Mouse (Mus musculus): ENCODE data around the gene Frmd4a. TPM values are rescaled to one million over a fixed set of nuclear protein-coding genes. Genes with fewer than 3 reads are reported as not detected.

Frmd4a gene
- polyA plus RNA-seq, 1 experiment from 2014 or later, result 39.5 TPM

GRCm38 (mm10) chr2:4473866-4474538 lies 456.5 kb downstream of the Frmd4a start:
- no peaks in the 10 kb centered on the region for H3K27me3 ChIP-seq
- no peak overlapping the region for H3K9ac ChIP-seq
- no peak for ATAC-seq (ENCODE audit: insufficient number of reproducible peaks, low FRiP score, low TSS enrichment, low read depth)
- no peaks in the 10 kb centered on the region for H3K9me3 ChIP-seq (replicated peaks)
- H3K4me2 ChIP-seq (replicated peaks), result no peak overlapping the region
- H3K27ac ChIP-seq (replicated peaks), result peak overlapping the region; percentile 65; the same call in 1 of the 2 replicates
- no peak overlapping the region for H3K4me3 ChIP-seq (replicated peaks)
- peaks cover 34% of the 10 kb centered on the region for H3K4me1 ChIP-seq
- H3K36me3 ChIP-seq, result no peaks in the 10 kb centered on the region
- WGBS, result 63% methylated on average over 8 of the region's 8 CpGs

GRCm38 (mm10) chr2:4474539-4474937 lies 457.0 kb downstream of the Frmd4a start:
- Histone ChIP-seq H3K9me3 (replicated peaks) (no peaks in the 10 kb centered on the region), H3K27ac (replicated peaks) (0 out of 2 replicates have a peak overlapping the region, but pooled peaks have one; percentile 65), H3K27me3 (no peaks in the 10 kb centered on the region), H3K4me1 (peaks cover 34% of the 10 kb centered on the region), H3K9ac (no peak overlapping the region), H3K4me2 (replicated peaks) (no peak overlapping the region), H3K4me3 (replicated peaks) (no peak overlapping the region), H3K36me3 (no peaks in the 10 kb centered on the region)
- ATAC-seq (ENCODE audit: insufficient number of reproducible peaks, low FRiP score, low TSS enrichment, low read depth), result peak; percentile 17; the same call in 1 of the 2 replicates

- no peak overlapping the region for H3K4me3 ChIP-seq (replicated peaks)
- H3K27ac ChIP-seq (replicated peaks), result no peak overlapping the region
- WGBS, result 62% methylated on average over 4 of the region's 4 CpGs
- no peaks in the 10 kb centered on the region for H3K36me3 ChIP-seq
- H3K27me3 ChIP-seq, result no peaks in the 10 kb centered on the region
- H3K9me3 ChIP-seq (replicated peaks), result no peaks in the 10 kb centered on the region
- H3K4me2 ChIP-seq (replicated peaks), result no peak overlapping the region
- no peak overlapping the region for H3K9ac ChIP-seq
- ATAC-seq (ENCODE audit: insufficient number of reproducible peaks, low FRiP score, low TSS enrichment, low read depth), result no peak
- peaks cover 34% of the 10 kb centered on the region for H3K4me1 ChIP-seq
Measured at GRCm38 (mm10) chr2:4475991-4476390, 458.5 kb downstream of the Frmd4a start.

- Histone ChIP-seq H3K4me1 (peaks cover 34% of the 10 kb centered on the region), H3K9ac (no peak overlapping the region), H3K4me3 (replicated peaks) (no peak overlapping the region), H3K27me3 (no peaks in the 10 kb centered on the region), H3K9me3 (replicated peaks) (no peaks in the 10 kb centered on the region), H3K36me3 (no peaks in the 10 kb centered on the region), H3K27ac (replicated peaks) (no peak overlapping the region), H3K4me2 (replicated peaks) (no peak overlapping the region)
- no peak for ATAC-seq (ENCODE audit: insufficient number of reproducible peaks, low FRiP score, low TSS enrichment, low read depth)
- 77% methylated on average over 5 of the region's 5 CpGs for WGBS
Measured at GRCm38 (mm10) chr2:4476608-4477007, 459.1 kb downstream of the Frmd4a start.

GRCm38 (mm10) chr2:4477311-4477710 lies 459.8 kb downstream of the Frmd4a start:
- Histone ChIP-seq H3K9me3 (replicated peaks) (no peaks in the 10 kb centered on the region), H3K27ac (replicated peaks) (no peak overlapping the region)
- WGBS, result 48% methylated on average over 5 of the region's 5 CpGs

GRCm38 (mm10) chr2:4480180-4480579 lies 462.7 kb downstream of the Frmd4a start:
- Histone ChIP-seq H3K9ac (no peak overlapping the region), H3K27me3 (no peaks in the 10 kb centered on the region), H3K36me3 (no peaks in the 10 kb centered on the region), H3K4me3 (replicated peaks) (no peak overlapping the region), H3K9me3 (replicated peaks) (no peaks in the 10 kb centered on the region), H3K4me1 (peaks cover 16% of the 10 kb centered on the region), H3K27ac (replicated peaks) (no peak overlapping the region), H3K4me2 (replicated peaks) (no peak overlapping the region)
- ATAC-seq (ENCODE audit: insufficient number of reproducible peaks, low FRiP score, low TSS enrichment, low read depth), result no peak
- 88% methylated on average over 5 of the region's 5 CpGs for WGBS

More at GRCm38 (mm10) chr2:4477311-4477710, 459.8 kb downstream of the Frmd4a start:
- no peak for ATAC-seq (ENCODE audit: insufficient number of reproducible peaks, low FRiP score, low TSS enrichment, low read depth)
- Histone ChIP-seq H3K4me1 (peaks cover 34% of the 10 kb centered on the region), H3K27me3 (no peaks in the 10 kb centered on the region), H3K4me2 (replicated peaks) (no peak overlapping the region), H3K36me3 (no peaks in the 10 kb centered on the region), H3K4me3 (replicated peaks) (no peak overlapping the region), H3K9ac (no peak overlapping the region)

- H3K9ac ChIP-seq, result no peak overlapping the region
- H3K4me2 ChIP-seq (replicated peaks), result no peak overlapping the region
- no peaks in the 10 kb centered on the region for H3K9me3 ChIP-seq (replicated peaks)
- H3K27me3 ChIP-seq, result no peaks in the 10 kb centered on the region
- ATAC-seq (ENCODE audit: insufficient number of reproducible peaks, low FRiP score, low TSS enrichment, low read depth), result no peak
- H3K27ac ChIP-seq (replicated peaks), result no peak overlapping the region
- H3K36me3 ChIP-seq, result no peaks in the 10 kb centered on the region
- peaks cover 16% of the 10 kb centered on the region for H3K4me1 ChIP-seq
- WGBS, result 60% methylated on average over 11 of the region's 11 CpGs
- H3K4me3 ChIP-seq (replicated peaks), result no peak overlapping the region
Measured at GRCm38 (mm10) chr2:4481154-4481553, 463.6 kb downstream of the Frmd4a start.

GRCm38 (mm10) chr2:4486185-4486584 lies 468.7 kb downstream of the Frmd4a start:
- Histone ChIP-seq H3K36me3 (no peaks in the 10 kb centered on the region), H3K4me2 (replicated peaks) (no peak overlapping the region), H3K9ac (no peak overlapping the region), H3K4me3 (replicated peaks) (no peak overlapping the region), H3K9me3 (replicated peaks) (no peaks in the 10 kb centered on the region), H3K27me3 (no peaks in the 10 kb centered on the region), H3K27ac (replicated peaks) (no peak overlapping the region), H3K4me1 (peaks cover 21% of the 10 kb centered on the region)
- 56% methylated on average over 5 of the region's 5 CpGs for whole genome bisulfite sequencing
- no peak for ATAC-seq (ENCODE audit: insufficient number of reproducible peaks, low FRiP score, low TSS enrichment, low read depth)

GRCm38 (mm10) chr2:4487280-4487679 lies 469.8 kb downstream of the Frmd4a start:
- H3K4me2 ChIP-seq (replicated peaks), result no peak overlapping the region
- no peak overlapping the region for H3K9ac ChIP-seq
- 81% methylated on average over 2 of the region's 2 CpGs for WGBS
- H3K9me3 ChIP-seq (replicated peaks), result no peaks in the 10 kb centered on the region
- H3K36me3 ChIP-seq, result no peaks in the 10 kb centered on the region
- H3K27ac ChIP-seq (replicated peaks), result no peak overlapping the region
- peaks cover 30% of the 10 kb centered on the region for H3K4me1 ChIP-seq
- no peak overlapping the region for H3K4me3 ChIP-seq (replicated peaks)
- no peaks in the 10 kb centered on the region for H3K27me3 ChIP-seq
- ATAC-seq (ENCODE audit: insufficient number of reproducible peaks, low FRiP score, low TSS enrichment, low read depth), result no peak

- Histone ChIP-seq H3K9ac (no peak overlapping the region), H3K36me3 (no peaks in the 10 kb centered on the region), H3K9me3 (replicated peaks) (no peaks in the 10 kb centered on the region), H3K4me3 (replicated peaks) (no peak overlapping the region), H3K27ac (replicated peaks) (no peak overlapping the region), H3K27me3 (no peaks in the 10 kb centered on the region), H3K4me2 (replicated peaks) (no peak overlapping the region), H3K4me1 (peaks cover 40% of the 10 kb centered on the region)
- ATAC-seq (ENCODE audit: insufficient number of reproducible peaks, low FRiP score, low TSS enrichment, low read depth), result no peak
- 57% methylated on average over 5 of the region's 5 CpGs for WGBS
Measured at GRCm38 (mm10) chr2:4490845-4491244, 473.3 kb downstream of the Frmd4a start.

- H3K4me2 ChIP-seq (replicated peaks), result no peak overlapping the region
- no peak overlapping the region for H3K4me3 ChIP-seq (replicated peaks)
- peak overlapping the region; percentile 51 for H3K27ac ChIP-seq (replicated peaks)
- H3K36me3 ChIP-seq, result no peaks in the 10 kb centered on the region; the same call in 1 of the 2 replicates
- 42% methylated on average over 20 of the region's 20 CpGs for WGBS
- H3K9me3 ChIP-seq (replicated peaks), result no peaks in the 10 kb centered on the region
- H3K4me1 ChIP-seq, result peaks cover 37% of the 10 kb centered on the region
- H3K27me3 ChIP-seq, result no peaks in the 10 kb centered on the region
- peak; percentile 46; the same call in 1 of the 2 replicates for ATAC-seq (ENCODE audit: insufficient number of reproducible peaks, low FRiP score, low TSS enrichment, low read depth)
- H3K9ac ChIP-seq, result no peak overlapping the region
Measured at GRCm38 (mm10) chr2:4492485-4493481, 475.3 kb downstream of the Frmd4a start.
